Mouse (Mus musculus) hindbrain, embryonic 12.5 days (tissue): Measurements from ENCODE around the gene Ids. TPM values are rescaled to one million over a fixed set of nuclear protein-coding genes. Genes with fewer than 3 reads are reported as not detected.

ENCODE experiments used
- ATAC-seq: fragments of 200-750 bp; cut with Nextera tagmentation; 2 replicates; pipeline ENCODE4 v1.8.0; 2017; ENCODE audit warnings: moderate TSS enrichment; ENCODE audit not compliant: low FRiP score
- H3K27ac ChIP-seq: fragments of 300-500 bp; sonication (generic); 2 replicates; pipeline ENCODE4 v1.5.1; 2016; ENCODE audit warnings: mild to moderate bottlenecking
- H3K27me3 ChIP-seq: fragments of 300-500 bp; sonication (generic); 2 replicates; pipeline ENCODE4 v1.6.1; 2016; ENCODE audit warnings: mild to moderate bottlenecking
- H3K36me3 ChIP-seq: fragments of 300-500 bp; sonication (generic); 2 replicates; pipeline ENCODE4 v1.6.1; 2016; ENCODE audit warnings: mild to moderate bottlenecking
- H3K4me1 ChIP-seq: fragments of 300-500 bp; sonication (generic); 2 replicates; pipeline ENCODE4 v1.6.1; 2016
- H3K4me2 ChIP-seq: fragments of 300-500 bp; sonication (generic); replicated peaks from 2 replicates; pipeline ENCODE4 v1.6.1; 2016; ENCODE audit warnings: mild to moderate bottlenecking
- H3K4me3 ChIP-seq: fragments of 300-500 bp; sonication (generic); 2 replicates; pipeline ENCODE4 v1.5.1; 2016; ENCODE audit warnings: mild to moderate bottlenecking
- H3K9ac ChIP-seq: fragments of 300-500 bp; sonication (generic); 2 replicates; pipeline ENCODE4 v1.6.1; 2016; ENCODE audit warnings: mild to moderate bottlenecking, moderate library complexity
- H3K9me3 ChIP-seq: fragments of 300-500 bp; sonication (generic); replicated peaks from 2 replicates; pipeline ENCODE4 v1.6.1; 2016; ENCODE audit warnings: mild to moderate bottlenecking
- WGBS: fragments of 180-500 bp; shearing (Covaris S2); methylation state at CpG from one replicate; pipeline ENCODE4 v1.1.7; 2016; 5-methylcytosine and 5-hydroxymethylcytosine counted together
- polyA plus RNA-seq: library from polyadenylated mRNA; unstranded; fragments of >200 nt; fragmentation: Nextera tagmentation; extraction: Ambion mirVana; gene quantifications from 2 replicates; pipeline ENCODE4 v1.2.1, GENCODE M21; 2016

Ids gene
- polyA plus RNA-seq, 1 experiment from 2014 or later = 7.9 TPM

- WGBS = 74% methylated on average over 2 of the region's 2 CpGs
- Histone ChIP-seq H3K4me2 (no peak overlapping the region), H3K4me3 (no peak overlapping the region), H3K9me3 (no peaks in the 10 kb centered on the region), H3K27ac (no peak overlapping the region), H3K4me1 (no peaks in the 10 kb centered on the region), H3K27me3 (no peaks in the 10 kb centered on the region), H3K9ac (no peak overlapping the region), H3K36me3 (no peaks in the 10 kb centered on the region)
- no peak for ATAC-seq
These were observed 36.2 kb downstream of the Ids start for GRCm38 (mm10) chrX:70328530-70329143.

GRCm38 (mm10) chrX:70327656-70328055 is 37.2 kb downstream of the Ids start:
- H3K4me3 ChIP-seq = no peak overlapping the region
- H3K27ac ChIP-seq = no peak overlapping the region
- ATAC-seq = no peak
- no peaks in the 10 kb centered on the region for H3K36me3 ChIP-seq
- H3K27me3 ChIP-seq = no peaks in the 10 kb centered on the region
- no peaks in the 10 kb centered on the region for H3K4me1 ChIP-seq
- no peaks in the 10 kb centered on the region for H3K9me3 ChIP-seq
- 48% methylated on average over 1 of the region's 1 CpGs for WGBS
- H3K4me2 ChIP-seq = no peak overlapping the region
- H3K9ac ChIP-seq = no peak overlapping the region

DNA sequence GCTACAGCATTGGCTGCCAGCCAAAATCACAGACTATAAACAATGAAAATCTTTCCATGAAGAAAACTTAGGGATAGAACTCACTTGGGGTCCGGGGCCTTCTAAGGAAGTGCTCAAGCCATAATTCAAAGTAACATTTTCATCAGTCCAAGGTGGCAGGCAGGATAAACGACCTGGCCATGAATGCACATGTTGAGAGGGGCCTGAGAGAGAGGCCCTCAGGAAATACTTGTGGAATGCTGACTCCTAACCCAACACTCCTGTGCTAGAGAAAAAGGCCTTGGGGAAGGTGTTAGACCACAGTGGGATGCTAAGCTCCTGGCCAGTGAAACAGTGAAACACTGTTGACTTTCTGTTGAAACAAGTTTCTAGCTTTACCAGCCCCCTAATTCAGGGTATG is 45.6 kb downstream of the Ids start:
- no peaks in the 10 kb centered on the region for H3K4me1 ChIP-seq
- H3K4me2 ChIP-seq = no peak overlapping the region
- no peaks in the 10 kb centered on the region for H3K9me3 ChIP-seq
- H3K9ac ChIP-seq = no peak overlapping the region
- 40% methylated on average over 2 of the region's 2 CpGs for WGBS
- ATAC-seq = no peak
- no peak overlapping the region for H3K4me3 ChIP-seq
- no peak overlapping the region for H3K27ac ChIP-seq
- H3K36me3 ChIP-seq = no peaks in the 10 kb centered on the region
- no peaks in the 10 kb centered on the region for H3K27me3 ChIP-seq

DNA sequence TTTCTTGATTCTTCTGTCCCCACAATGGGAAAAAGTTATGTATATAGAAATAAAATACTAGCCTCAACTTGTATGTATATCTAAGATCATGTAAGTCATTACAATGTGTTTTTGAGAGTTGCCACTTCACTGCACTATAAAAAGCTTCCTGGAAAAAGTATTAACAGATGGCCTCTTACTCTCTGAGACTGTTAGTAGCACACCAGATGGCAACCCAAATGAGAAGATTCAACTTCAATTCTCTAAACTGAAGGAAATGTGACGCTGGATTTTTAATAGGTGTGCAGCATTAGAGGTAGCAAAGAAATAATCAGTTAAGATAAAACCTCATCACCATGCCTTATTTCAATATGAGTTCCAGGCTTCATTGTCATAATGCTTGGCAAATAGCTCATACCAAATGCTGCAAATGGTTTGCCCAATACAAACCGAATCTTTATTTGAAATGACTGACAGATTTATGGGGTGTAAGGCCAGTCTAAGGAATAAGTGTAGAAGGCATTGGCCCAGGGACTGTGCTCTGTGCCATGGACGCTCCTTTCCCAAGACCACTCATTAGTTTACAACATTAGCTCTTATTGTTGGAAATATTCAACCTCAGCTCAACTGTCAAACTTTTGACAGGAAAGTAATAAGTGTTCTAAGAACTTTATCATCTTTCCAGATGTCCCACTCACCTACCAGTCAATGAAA is 49.8 kb downstream of the Ids start:
- Histone ChIP-seq H3K9me3 (no peaks in the 10 kb centered on the region), H3K27ac (no peak overlapping the region), H3K4me3 (no peak overlapping the region), H3K4me2 (no peak overlapping the region), H3K9ac (no peak overlapping the region), H3K27me3 (no peaks in the 10 kb centered on the region; the same call in 1 of the 2 replicates), H3K36me3 (no peaks in the 10 kb centered on the region), H3K4me1 (no peaks in the 10 kb centered on the region)
- no peak for ATAC-seq
- WGBS = 81% methylated on average over 3 of the region's 3 CpGs

Other genes starting within 250 kb of the Ids start
- gene 1110012L19Rik, start 20.8 kb upstream of the Ids start, polyA plus RNA-seq = 29.5 and 30.4 TPM in 2 replicates
- gene Tmem185a, start 112.1 kb upstream of the Ids start, polyA plus RNA-seq = 48.3 and 50.9 TPM in 2 replicates